Mouse (Mus musculus): Measurements from ENCODE around the gene Idi2. TPM values are rescaled to one million over a fixed set of nuclear protein-coding genes. Genes with fewer than 3 reads are reported as not detected.
"Not testable (repeated sequence)": the region's sequence is repeated elsewhere in the genome, so short reads cannot be mapped to it uniquely, and the experiment has no call there.

Gene Idi2
- not detected for total RNA-seq (2021)
- long read RNA-seq, experiment 1, partial matches to known transcripts = 0 of 1 reads
- long read RNA-seq, experiment 1, other reads (novel, unspliced or antisense) = 0 of 1 reads
- long read RNA-seq, experiment 2 = 0 reads

DNA sequence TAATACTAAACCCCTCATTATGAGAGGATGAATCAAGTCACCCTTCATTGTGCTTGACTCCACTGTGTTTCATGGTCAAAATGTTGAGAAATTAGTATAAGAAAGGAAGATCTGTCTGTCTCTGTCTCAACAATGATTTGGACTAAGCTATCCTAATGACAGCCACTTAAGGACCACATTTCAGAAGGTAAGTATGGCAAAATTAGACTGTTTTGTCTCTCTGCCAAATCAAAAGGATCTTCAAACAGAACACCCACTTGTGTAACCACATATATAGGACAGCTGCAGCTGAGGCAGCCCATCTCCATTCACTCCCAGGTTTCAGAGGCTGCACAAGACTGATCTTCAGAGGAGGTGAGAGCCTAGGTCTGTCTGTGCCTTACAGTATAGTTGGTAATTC lies at the start of gene Idi2:
TSS of gene Idi2 (plus strand) at position 301 of the 400 bp plus-strand sequence.
- DNase-seq (ENCODE audit: low spot score in 2 of 2); intact Hi-C loops (cut with DNase I): not testable (repeated sequence)

DNA sequence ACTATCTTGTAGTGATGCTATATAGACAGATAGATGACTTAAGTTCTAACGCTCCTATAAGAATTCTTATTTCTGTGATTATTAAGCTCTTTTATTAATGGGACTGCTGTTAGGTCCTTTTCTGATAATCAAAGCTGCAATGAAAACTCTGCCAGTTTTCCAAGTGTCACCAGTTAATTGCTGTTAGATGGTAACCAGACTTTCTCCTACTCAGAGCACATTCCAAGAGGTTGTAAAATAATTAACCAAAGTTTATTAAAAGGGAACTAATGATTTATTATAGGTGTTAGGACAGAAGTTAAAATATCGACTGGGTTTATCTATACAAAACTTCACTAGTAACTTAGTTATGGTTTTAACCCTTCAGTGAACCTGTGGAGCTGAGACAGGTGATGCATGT lies 46.7 kb upstream of the Idi2 start:
- DNase-seq (ENCODE audit: low spot score in 2 of 2); intact Hi-C loops (cut with DNase I): not testable (repeated sequence)

GRCm38 (mm10) chr13:8913890-8914289 lies 38.8 kb upstream of the Idi2 start:
- DNase-seq (ENCODE audit: low spot score in 2 of 2); intact Hi-C loops (cut with DNase I): not testable (repeated sequence)

- DNase-seq (ENCODE audit: low spot score in 2 of 2) = no peak
- intact Hi-C loops (cut with DNase I) = no loop called here
Measured at GRCm38 (mm10) chr13:8933499-8933898, 19.2 kb upstream of the Idi2 start.

GRCm38 (mm10) chr13:8937611-8938140 lies 15.0 kb upstream of the Idi2 start:
- intact Hi-C loops (cut with DNase I); DNase-seq (ENCODE audit: low spot score in 2 of 2): not testable (repeated sequence)

DNA sequence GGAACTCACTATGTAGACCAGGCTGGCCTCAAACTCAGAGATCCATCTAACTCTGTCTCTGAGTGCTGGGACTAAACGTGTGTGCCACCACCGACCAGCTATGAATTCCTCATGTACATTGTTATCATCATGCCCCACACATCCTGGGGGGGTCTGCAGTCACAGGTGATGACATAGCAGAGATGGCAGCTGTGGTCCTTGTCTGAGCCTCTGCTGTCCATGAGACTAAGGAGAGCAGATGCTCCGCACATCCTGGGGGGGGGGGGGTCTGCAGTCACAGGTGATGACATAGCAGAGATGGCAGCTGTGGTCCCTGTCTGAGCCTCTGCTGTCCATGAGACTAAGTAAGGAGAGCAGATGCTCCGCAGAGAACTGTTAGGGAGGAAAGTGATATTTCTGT lies 11.6 kb upstream of the Idi2 start:
- intact Hi-C loops (cut with DNase I); DNase-seq (ENCODE audit: low spot score in 2 of 2): not testable (repeated sequence)

DNA sequence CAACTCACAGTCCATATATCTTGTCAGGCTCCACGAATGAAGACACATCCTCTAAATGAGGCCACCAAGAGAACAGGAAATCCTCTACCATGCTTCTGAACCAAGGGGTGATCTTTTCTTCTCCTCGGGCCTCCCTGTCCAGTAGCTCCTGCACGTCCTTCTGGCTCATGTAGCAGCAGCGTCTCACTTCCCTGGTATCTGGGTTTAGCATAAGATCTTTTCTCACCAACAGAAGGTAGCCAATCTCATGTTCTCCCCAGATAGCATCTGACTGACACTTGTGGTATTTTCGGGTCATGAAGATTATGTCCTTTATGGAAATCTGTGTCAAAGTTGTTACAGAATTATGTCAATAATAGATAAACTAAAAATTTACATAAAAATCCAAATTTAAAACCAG lies 11.0 kb upstream of the Idi2 start:
- DNase-seq (ENCODE audit: low spot score in 2 of 2); intact Hi-C loops (cut with DNase I): not testable (repeated sequence)

GRCm38 (mm10) chr13:8943828-8944227 lies 8.8 kb upstream of the Idi2 start:
- intact Hi-C loops (cut with DNase I) = not testable (repeated sequence)

GRCm38 (mm10) chr13:8948131-8948530 lies 4.5 kb upstream of the Idi2 start, which contains the start of gene Gm9745:
TSS of gene Gm9745 (minus strand) at chr13:8948231.
- DNase-seq (ENCODE audit: low spot score in 2 of 2); intact Hi-C loops (cut with DNase I): not testable (repeated sequence)

More at GRCm38 (mm10) chr13:8943828-8944227, 8.8 kb upstream of the Idi2 start:
- DNase-seq (ENCODE audit: low spot score in 2 of 2) = not testable (repeated sequence)

GRCm38 (mm10) chr13:8955127-8955526 lies 2.5 kb downstream of the Idi2 start:
- intact Hi-C loops (cut with DNase I); DNase-seq (ENCODE audit: low spot score in 2 of 2): not testable (repeated sequence)

GRCm38 (mm10) chr13:8956873-8957272 lies 4.2 kb downstream of the Idi2 start:
- intact Hi-C loops (cut with DNase I) = not testable (repeated sequence)

DNA sequence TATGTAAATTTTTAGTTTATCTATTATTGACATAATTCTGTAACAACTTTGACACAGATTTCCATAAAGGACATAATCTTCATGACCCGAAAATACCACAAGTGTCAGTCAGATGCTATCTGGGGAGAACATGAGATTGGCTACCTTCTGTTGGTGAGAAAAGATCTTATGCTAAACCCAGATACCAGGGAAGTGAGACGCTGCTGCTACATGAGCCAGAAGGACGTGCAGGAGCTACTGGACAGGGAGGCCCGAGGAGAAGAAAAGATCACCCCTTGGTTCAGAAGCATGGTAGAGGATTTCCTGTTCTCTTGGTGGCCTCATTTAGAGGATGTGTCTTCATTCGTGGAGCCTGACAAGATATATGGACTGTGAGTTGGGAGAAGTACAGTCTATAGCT lies 6.4 kb downstream of the Idi2 start:
- intact Hi-C loops (cut with DNase I); DNase-seq (ENCODE audit: low spot score in 2 of 2): not testable (repeated sequence)

More at GRCm38 (mm10) chr13:8956873-8957272, 4.2 kb downstream of the Idi2 start:
- DNase-seq (ENCODE audit: low spot score in 2 of 2) = not testable (repeated sequence)

GRCm38 (mm10) chr13:8959554-8959953 lies 6.9 kb downstream of the Idi2 start:
- intact Hi-C loops (cut with DNase I); DNase-seq (ENCODE audit: low spot score in 2 of 2): not testable (repeated sequence)

DNA sequence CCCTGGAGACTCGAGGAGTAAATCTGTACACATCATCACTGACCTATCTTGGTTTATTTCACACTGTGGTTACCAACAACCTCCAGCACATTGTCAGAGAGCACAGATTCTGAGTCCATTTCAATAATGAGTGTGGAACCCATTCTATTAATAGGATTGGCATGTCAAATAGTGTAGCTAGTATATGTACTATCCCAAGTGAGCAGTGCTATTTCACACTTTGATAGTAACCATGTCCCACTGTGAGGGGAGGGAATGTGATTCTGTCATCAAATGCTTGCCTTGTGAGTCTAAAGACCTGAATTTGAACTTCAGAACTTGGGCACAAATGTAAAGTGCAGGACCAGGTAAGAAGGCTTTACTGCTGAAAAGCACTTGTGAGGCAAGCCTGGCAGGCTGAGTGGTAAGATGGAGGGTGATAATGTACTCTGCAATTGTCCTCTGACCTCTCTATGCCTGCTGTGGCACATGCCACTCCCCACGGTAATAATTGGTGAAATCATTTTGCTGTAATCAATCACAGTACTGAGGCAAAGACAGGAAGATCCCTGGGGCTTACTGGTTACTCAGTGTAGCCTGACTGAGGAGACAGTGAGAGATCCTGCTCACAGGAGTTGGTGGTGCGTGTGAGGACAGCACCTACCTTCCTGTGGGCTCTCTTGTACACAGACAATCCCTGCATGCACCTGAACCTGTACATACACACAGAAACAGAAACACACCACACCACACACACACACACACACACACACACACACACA lies 8.6 kb downstream of the Idi2 start:
- intact Hi-C loops (cut with DNase I); DNase-seq (ENCODE audit: low spot score in 2 of 2): not testable (repeated sequence)

- intact Hi-C loops (cut with DNase I); DNase-seq (ENCODE audit: low spot score in 2 of 2): not testable (repeated sequence)
Measured at GRCm38 (mm10) chr13:8962266-8962665, 9.6 kb downstream of the Idi2 start.

- DNase-seq (ENCODE audit: low spot score in 2 of 2) = no peak
- intact Hi-C loops (cut with DNase I) = no loop called here
Measured at GRCm38 (mm10) chr13:8965224-8965623, 12.6 kb downstream of the Idi2 start.

DNA sequence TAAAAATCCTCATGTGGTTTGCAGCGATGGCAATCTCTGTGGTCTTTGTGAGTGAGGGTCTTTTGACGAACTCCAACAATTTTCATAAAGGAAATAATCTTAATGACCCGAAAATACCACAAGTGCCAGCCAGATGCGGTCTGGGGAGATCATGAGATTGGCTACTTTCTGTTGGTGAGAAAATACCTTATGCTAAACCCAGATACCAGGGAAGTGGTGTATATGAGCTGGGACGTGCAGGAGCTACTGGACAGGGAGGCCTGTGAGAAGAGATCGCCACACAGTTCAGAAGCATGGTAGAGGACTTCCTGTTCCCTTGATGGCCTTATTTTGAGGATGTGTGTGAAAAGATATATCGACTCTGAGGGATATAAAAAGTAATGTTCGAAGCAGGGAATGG lies 15.1 kb downstream of the Idi2 start:
- no peak for DNase-seq (ENCODE audit: low spot score in 2 of 2)
- intact Hi-C loops (cut with DNase I) = no loop called here

DNA sequence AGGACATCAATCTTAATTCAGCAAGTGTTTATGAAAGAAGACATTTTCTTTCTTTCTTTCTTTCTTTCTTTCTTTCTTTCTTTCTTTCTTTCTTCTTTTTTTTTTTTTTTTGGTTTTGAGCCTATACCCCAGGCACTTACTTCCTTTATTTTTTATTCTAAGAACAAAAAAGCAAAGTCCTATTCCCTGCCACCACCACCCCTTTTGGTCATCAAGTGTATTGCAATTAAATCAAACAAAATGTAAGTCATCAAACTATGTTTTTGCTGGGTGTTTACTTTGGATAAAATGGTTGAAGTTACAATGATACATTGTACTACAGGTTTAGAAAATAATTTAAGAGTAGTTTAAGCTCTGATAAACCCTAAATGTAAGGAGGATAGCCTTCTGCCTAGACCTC lies 19.7 kb downstream of the Idi2 start:
- intact Hi-C loops (cut with DNase I) = no loop called here
- DNase-seq (ENCODE audit: low spot score in 2 of 2) = no peak

DNA sequence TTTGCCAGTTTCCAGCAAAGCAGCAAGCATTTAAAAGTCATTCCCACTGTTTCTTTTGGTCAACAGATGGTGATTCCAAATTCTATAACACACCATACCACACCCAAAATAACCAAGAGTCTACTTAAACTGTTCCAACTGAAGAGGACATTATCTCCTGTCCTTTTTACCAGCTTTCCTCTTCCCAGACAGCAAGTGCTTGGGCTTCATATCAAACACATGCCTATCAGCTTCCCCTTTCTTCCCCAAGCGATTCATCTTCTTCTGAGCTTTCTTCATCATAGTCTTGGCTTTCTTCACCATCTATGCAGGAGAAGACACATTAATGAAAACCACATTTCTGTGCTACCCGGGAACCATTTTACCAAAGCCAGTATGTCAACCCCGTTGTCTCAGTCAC lies 20.3 kb downstream of the Idi2 start:
- DNase-seq (ENCODE audit: low spot score in 2 of 2) = no peak
- intact Hi-C loops (cut with DNase I) = no loop called here

DNA sequence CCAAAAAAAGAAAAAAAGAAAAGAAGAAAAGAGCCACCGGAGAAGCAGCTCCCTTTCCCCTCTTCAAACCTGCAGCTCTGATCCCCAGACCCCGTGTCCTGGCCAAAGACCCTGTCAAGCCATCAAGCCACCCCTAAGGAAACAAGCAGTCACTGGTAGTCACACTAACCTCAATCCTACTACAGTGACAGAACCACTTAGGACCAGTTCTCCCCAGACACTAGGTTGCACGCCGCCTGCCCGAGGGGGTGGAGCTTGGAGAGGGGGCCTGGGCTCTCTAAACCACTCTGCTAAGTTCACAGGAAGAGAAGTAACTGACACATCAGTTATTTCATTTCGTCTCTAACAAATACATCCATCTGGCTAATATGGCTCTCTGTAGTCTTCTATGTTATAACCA lies 39.6 kb downstream of the Idi2 start:
- no peak for DNase-seq (ENCODE audit: low spot score in 2 of 2)
- intact Hi-C loops (cut with DNase I) = loop anchor here (10.0 kb wide), 1 partner anchor 183 kb away; no protein-coding TSS in a partner anchor

Measured in left cerebral cortex, postnatal 14 days (tissue).